Mouse (Mus musculus): ENCODE data around the gene Clcn6.
"Not testable (repeated sequence)": the region's sequence is repeated elsewhere in the genome, so short reads cannot be mapped to it uniquely, and the experiment has no call there.

The Clcn6 gene

GRCm38 (mm10) chr4:148065702-148066400 is 27.2 kb upstream of the Clcn6 start:
- DNase-seq, result no peak

GRCm38 (mm10) chr4:148061086-148061480 is 22.5 kb upstream of the Clcn6 start:
- DNase-seq, result no peak

GRCm38 (mm10) chr4:148060120-148061085 is 21.8 kb upstream of the Clcn6 start:
- DNase-seq, result no peak

GRCm38 (mm10) chr4:148058993-148059392 is 20.4 kb upstream of the Clcn6 start:
- no peak for DNase-seq

- no peak for DNase-seq
These were observed 19.7 kb upstream of the Clcn6 start for GRCm38 (mm10) chr4:148058218-148058819.

- no peak for DNase-seq
These were observed 19.1 kb upstream of the Clcn6 start for GRCm38 (mm10) chr4:148057661-148058209.

- DNase-seq, result no peak
These were observed 18.2 kb upstream of the Clcn6 start for GRCm38 (mm10) chr4:148056801-148057200.

GRCm38 (mm10) chr4:148056246-148056645 is 17.6 kb upstream of the Clcn6 start:
- no peak for DNase-seq

GRCm38 (mm10) chr4:148054961-148055695 is 16.5 kb upstream of the Clcn6 start:
- no peak for DNase-seq

- DNase-seq, result no peak
These were observed 14.8 kb upstream of the Clcn6 start for GRCm38 (mm10) chr4:148053417-148053920.

GRCm38 (mm10) chr4:148052976-148053375 is 14.4 kb upstream of the Clcn6 start:
- no peak for DNase-seq

GRCm38 (mm10) chr4:148051886-148052285 is 13.3 kb upstream of the Clcn6 start:
- DNase-seq, result no peak

- no peak for DNase-seq
These were observed 12.6 kb upstream of the Clcn6 start for GRCm38 (mm10) chr4:148051046-148051776.

- DNase-seq, result not testable (repeated sequence)
These were observed 11.8 kb upstream of the Clcn6 start for GRCm38 (mm10) chr4:148050396-148050914.

- DNase-seq, result no peak
These were observed 7.9 kb upstream of the Clcn6 start for GRCm38 (mm10) chr4:148046450-148047031.

GRCm38 (mm10) chr4:148044113-148044512 is 5.5 kb upstream of the Clcn6 start:
- DNase-seq, result no peak

- not testable (repeated sequence) for DNase-seq
These were observed 4.7 kb upstream of the Clcn6 start for GRCm38 (mm10) chr4:148043327-148043726.

GRCm38 (mm10) chr4:148041611-148042191 is 3.1 kb upstream of the Clcn6 start:
- DNase-seq, result peak; percentile 71

- DNase-seq, result peak; percentile 37
These were observed 2.5 kb upstream of the Clcn6 start for GRCm38 (mm10) chr4:148040933-148041610.

Measured in thymus, postnatal 14 days (tissue).